Mouse (Mus musculus): ENCODE results near the gene Gm21854. TPM values are rescaled to one million over a fixed set of nuclear protein-coding genes. Genes with fewer than 3 reads are reported as not detected.
"Not testable (repeated sequence)": the region's sequence is repeated elsewhere in the genome, so short reads cannot be mapped to it uniquely, and the experiment has no call there.

The Gm21854 gene
- total RNA-seq (2014; rRNA removed) (not detected in 2 replicates), polyA plus RNA-seq (2015; fragmentation: Nextera tagmentation; extraction: Ambion mirVana) (not detected in 2 replicates)

DNA sequence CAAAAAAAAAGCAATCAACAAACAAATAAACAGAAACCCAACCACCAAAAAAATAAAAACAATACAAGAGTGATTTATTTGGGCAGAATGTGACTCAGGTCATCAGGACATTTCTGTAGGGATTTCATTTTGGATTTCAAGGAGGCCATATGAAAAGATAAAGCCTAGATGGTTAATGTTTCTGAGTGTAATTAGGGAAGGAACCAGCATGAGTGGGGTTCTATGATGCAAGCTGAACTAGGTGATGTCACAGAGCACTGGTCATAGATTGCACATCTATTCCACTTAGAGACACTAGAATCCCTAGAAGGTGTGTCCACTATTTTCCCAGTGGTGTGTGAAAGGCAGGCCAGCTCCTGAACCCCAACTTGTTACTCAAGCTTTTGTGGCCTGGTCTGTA lies at the start of gene Gm21854:
Gene Gm21854 (plus strand): TSS at position 301 of the 400 bp plus-strand sequence.
- H3K27me3 ChIP-seq (ENCODE audit: insufficient read depth, low read length); H3K36me3 ChIP-seq (ENCODE audit: insufficient read depth, low read length); H3K4me2 ChIP-seq (ENCODE audit: low read depth, low read length, poor library complexity, severe bottlenecking); DNase-seq (ENCODE audit: low spot score); H3K9ac ChIP-seq (replicated peaks; ENCODE audit: low read length, poor library complexity, severe bottlenecking); H3K9me3 ChIP-seq (ENCODE audit: low read length); H3K4me3 ChIP-seq (ENCODE audit: low read depth, low read length); H3K27ac ChIP-seq (ENCODE audit: low read depth, low read length); H3K4me1 ChIP-seq (ENCODE audit: insufficient read depth, low read length); ATAC-seq (ENCODE audit: low FRiP score): not testable (repeated sequence)

Other genes with a start within 250 kb of the Gm21854 start
- gene Gm20914, start 69.0 kb downstream of the Gm21854 start, total RNA-seq (2014; rRNA removed), result not detected in 2 replicates
- gene Gm20914, start 69.0 kb downstream of the Gm21854 start, polyA plus RNA-seq (2015; fragmentation: Nextera tagmentation; extraction: Ambion mirVana), result not detected in 2 replicates
- not detected in 2 replicates for gene Gm28171, start 136.4 kb downstream of the Gm21854 start, total RNA-seq (2014; rRNA removed)
- gene Gm28171, start 136.4 kb downstream of the Gm21854 start, polyA plus RNA-seq (2015; fragmentation: Nextera tagmentation; extraction: Ambion mirVana), result not detected in 2 replicates

Measured in midbrain, postnatal 0 days (tissue).